Mouse (Mus musculus) stomach, postnatal 0 days (tissue): ENCODE results near the gene Thsd7b.

Experiments
- CTCF ChIP-seq: IDR thresholded peaks from 2 replicates; pipeline ENCODE4 v1.5.1; 2016; ENCODE audit warnings: antibody characterized with exemption, low read depth, mild to moderate bottlenecking, moderate library complexity
- EP300 ChIP-seq: optimal IDR thresholded peaks from 2 replicates; pipeline ENCODE3; 2016; ENCODE audit warnings: antibody characterized with exemption

GRCm38 (mm10) chr1:130055012-130055411, 781.9 kb downstream of the Thsd7b start:
- TF ChIP-seq EP300 (no peak), CTCF (no peak)
